Mouse (Mus musculus): ENCODE results near the gene Adam15. TPM values are rescaled to one million over a fixed set of nuclear protein-coding genes. Genes with fewer than 3 reads are reported as not detected.

Adam15 gene
- total RNA-seq, 2 experiments from 2014 or later: 100 to 135 TPM

DNA sequence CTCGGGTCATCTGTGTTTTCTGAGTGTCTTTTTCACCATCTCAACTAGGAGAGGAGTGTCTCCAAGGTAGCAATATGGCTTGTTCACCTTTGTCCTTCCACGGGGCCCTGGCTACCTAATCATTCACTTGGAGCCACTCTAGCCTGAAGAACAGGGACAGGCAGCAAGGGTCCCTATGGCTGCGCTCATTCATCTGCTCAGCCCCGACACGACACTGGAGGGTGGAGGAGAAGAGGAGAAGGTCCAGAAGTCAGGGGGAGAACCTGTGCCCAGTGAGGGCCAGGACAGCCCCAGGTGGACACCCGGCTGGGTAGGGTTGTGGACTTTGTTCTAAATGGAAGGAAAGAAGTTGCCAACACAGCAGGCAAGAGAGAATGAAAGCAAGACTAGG lies 5.7 kb upstream of the Adam15 start:
- no peak for ATAC-seq (ENCODE audit: poor library complexity, severe bottlenecking)

DNA sequence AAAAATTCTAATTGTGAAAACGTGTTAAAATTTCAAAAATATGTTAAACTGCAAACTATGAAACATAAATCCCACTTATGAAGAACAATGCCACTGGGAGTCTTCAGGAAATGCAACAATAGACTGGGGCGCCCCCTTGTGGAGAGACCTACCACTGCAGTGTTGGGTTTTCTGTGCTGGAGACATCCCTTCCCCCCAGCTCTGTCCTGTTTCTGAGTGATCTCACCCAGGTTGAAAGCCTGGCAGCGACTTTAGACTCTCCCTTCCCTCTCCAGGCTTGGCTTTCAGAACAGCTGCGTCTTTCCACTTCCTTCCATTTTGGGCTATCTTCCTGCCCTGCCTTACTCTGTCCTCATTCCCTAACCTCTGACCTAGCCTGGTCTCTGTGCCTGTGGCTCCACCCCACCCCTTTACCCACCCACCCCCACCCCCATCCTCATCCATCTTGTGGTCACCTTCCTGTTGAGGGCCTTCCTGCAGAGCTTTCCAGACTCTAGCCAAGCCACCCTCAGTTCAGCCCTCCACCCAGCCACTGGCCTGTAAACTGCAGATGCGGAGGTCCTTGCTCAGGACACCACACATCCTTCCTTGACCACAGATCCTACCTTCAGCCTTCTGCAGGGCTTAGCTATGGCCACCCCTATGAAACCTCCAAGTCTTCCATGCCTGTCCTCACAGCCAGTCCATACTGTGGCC lies 5.2 kb upstream of the Adam15 start:
- ATAC-seq (ENCODE audit: poor library complexity, severe bottlenecking): peak; percentile 58

DNA sequence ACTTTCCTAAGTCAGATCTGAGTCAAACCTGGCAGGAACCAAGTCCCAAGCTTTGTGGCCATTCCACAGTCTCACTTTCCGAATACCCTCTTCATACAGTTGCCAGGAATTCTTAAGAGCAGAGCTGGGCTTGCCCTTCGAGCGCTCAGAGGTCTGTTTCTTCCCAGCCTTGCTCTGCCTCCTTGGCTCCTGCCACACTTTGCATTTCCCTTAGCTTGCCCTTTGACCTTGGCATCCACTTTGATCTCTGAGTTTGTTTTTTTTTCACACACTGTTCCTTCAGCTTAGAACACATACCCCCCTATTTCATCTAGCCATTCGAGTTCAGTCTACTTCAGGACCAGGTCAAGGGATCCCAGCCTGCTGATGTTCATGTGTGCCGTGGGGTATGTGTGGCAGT lies 1.5 kb upstream of the Adam15 start:
- ATAC-seq (ENCODE audit: poor library complexity, severe bottlenecking): no peak

DNA sequence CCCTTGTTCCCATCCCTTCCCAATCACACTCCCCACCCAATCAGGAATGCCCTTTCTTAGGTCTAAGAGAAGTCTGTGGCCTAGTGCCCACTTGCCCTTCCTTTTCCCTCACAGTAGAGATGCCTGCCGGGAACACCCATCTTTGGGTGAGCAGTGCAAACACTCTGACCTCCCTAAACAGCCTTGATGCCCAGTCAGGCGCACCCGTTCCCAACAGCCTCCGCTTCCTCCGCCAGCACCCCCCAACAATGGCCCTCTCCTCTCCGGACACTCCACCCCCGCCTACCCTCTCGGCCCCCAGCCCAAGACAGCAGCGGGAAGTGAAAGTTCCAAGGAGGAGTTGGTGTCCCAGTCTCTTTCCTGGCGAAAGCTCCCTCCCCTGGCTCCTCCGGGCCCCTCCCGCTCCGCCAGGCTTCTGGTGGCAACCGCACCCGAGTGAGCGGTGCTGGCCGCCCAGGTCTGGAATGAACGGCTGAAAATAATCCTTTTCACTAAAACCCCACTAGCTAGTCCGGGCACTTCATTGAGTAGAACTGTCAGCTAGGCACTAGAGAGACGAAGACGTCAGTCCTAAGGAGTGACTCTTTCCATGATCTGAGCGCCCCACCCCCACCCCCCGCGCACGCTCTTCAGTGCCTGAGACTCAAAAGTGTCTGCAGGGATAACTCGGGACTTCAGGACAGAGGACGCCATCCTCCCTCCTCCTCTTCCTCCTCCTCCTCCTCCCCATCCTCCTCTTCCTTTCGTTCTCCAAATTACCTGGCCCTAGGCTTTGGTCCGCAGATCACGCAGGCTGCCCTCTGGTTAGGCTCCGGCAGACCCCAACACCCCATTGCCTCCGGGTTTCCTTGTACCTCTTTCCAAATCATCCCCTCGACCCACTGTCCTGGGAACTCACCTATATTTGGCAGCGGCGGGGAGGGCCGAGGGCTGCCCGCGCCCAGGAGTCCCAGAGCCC lies 606 bp downstream of the Adam15 start:
- 0 out of 2 replicates have a peak, but pooled peaks have one; percentile 5 for ATAC-seq (ENCODE audit: poor library complexity, severe bottlenecking)

DNA sequence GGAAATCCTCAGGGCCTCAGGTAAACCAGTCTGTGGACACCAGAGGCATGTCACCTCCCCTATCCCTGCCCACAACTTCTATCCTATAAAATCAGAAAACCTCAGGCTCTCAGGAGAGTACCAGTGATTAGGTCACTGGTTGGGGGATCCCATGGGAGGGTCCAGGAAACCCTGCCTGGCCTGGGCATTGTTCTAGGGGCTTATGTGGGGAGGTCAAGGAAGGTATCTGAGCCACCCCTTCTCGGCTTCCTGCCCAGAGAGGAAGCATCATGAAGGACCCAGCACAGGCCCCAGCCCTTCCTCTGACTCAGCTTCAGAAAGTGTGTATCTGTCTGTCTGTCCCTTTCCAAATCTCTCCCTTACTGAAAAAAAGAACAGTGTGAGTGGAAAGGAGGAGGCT lies 1.9 kb downstream of the Adam15 start:
- no peak for ATAC-seq (ENCODE audit: poor library complexity, severe bottlenecking)

DNA sequence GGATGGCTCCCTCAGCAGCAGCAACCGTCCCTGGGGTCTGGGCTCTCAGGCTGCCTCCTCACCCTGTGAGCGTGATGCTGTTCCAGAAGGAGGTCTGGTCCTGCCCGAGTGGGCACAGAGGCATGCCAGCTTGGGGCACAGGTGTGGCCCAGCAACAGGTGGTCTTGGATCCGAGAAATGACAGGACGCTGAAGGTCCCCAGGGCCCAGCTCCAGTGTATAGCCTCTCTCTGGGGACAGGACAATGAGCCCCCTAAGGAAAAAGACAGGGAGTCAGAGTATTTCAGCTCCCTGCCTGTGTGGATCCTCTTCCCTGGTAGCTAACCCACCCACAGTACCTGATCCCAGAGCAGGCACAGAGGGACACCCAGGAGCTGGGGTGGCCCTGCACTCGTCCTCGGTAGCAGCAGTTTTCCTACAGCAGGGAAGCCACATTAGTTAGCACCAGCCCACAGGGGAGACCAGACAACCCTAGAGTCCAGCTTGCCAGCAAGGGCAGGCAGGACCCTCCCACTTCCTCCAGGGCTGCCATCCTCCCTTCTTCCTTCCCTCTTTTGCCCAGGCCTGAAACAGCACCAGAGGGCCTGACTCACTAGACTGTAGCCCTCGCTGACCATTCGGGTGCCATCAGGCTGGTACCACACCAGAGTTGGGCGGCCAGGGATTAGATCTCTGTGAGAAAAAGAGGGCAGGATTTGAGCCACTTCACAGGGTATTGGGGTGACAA lies 2.8 kb downstream of the Adam15 start:
- ATAC-seq (ENCODE audit: poor library complexity, severe bottlenecking): peak; percentile 58

DNA sequence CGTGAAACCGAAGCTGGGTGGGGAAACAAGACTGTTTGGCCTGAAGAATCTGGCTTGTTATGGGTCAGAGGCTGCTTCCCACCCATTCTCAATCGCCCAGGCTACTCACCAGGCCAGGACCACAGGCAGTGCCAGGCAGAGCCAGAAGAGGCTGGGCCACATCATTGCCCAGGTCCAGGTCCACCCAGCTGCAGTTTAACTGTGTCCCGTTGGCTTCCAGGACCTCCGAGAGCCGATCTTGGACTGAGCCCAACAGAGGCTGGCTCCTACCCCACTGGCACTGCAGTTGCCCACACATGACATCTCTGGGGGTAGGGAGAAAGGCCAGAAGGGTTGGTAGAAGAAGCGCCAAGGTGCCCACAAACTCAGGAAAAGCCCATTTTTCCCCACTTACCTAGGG lies 6.5 kb downstream of the Adam15 start:
- no peak for ATAC-seq (ENCODE audit: poor library complexity, severe bottlenecking)

DNA sequence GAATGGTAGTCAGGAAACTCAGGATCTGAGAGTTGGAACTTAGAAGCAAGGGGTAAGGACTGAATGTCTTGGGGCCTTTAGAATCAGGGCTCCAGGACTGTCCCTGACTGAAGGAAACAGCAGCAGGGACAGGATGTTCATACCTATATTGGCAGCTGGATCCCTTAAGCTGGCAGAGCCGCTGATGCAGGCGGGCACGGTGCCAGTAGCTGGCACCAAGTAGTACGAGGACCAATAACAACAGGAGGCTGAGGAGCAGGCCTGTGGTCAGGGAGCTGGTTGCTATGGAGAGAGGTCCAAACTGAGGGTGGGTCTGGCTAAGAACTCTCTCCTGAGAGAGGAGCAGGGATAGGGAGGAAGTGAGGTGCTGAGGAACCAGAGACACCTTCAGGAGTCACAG lies 8.0 kb downstream of the Adam15 start:
- no peak for ATAC-seq (ENCODE audit: poor library complexity, severe bottlenecking)

DNA sequence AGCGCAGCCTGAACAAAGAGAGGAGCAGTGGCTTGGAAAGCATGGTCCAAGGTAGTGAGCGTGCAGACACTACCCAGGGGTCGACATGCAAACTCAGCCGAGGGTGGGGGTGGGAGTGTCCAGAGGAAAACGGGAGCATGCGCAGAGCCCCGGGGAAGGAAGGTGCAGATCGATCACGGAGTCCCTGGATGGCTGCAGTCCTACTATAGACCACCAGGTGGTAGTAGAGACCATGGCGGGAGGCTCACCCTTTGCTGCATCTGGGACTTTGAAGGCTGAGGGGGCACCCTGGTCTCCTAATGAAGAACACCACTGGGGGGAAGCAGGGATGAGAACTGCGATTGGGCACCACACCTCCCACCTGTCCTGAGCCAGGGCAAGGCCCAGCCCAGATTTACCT lies 9.3 kb downstream of the Adam15 start:
- ATAC-seq (ENCODE audit: poor library complexity, severe bottlenecking): peak; percentile 87

DNA sequence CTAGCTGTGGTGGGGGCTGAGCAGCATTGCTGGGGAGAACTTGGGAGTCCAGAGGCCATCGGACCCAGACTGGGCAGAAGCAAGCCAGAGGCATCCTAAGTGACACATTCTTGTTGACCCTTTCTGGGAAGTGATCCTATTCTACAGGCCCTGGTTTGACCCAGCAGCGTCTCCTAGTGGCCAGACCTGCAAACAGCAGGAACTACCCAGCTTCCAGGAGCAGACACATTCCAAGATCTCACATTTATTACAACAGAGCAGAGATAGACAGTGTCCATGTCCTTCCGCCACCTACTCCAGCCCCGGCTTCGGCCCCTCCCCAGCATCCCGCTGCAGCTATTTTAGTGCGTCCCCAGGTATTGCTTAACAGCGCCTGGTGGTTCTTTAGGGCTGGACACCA lies 10.4 kb downstream of the Adam15 start:
- ATAC-seq (ENCODE audit: poor library complexity, severe bottlenecking): peak; percentile 52

DNA sequence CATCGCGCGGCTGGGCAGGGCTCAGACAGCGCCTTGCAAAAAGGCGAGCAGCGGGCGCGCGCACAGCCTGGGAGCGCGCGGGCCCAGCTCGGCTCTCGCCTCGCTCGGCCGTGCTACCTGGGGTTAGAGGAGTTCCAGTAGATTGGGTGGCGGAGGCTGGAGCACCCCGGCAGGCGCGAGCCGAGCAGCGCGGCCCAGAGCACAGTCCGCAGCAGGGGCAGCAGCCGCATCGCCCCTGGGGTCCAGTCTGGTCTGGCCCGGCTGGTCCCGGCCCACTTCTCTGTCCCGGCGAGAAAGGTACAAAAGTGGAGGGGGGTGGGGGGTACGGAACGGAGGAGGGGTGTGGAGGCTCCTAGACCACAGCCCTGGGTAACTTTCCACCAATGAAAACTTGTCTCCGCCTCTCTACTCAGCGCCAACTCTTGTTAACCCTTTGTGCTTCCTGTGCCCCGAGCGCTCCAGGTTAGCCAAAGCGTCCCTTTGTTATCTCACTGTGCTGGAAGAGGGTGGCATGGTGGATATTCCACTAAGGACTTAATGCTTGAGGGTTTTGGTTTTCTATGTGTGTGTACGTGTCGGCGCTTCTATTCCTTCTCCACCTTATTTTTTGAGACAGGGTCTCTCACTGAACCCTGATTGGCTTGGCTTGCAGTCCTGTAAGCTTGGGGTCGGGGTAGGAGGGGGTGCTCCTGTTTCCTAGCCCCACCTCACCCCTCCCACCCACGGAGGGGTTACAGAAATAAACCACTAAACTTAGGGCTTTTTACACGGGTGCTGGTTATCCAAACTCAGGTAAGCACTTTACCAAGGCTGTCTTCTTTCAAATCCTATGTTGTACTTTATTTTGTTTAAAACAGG lies 11.8 kb downstream of the Adam15 start, which contains the start of gene Efna4:
TSS of gene Efna4 (minus strand) at position 308 of the 858 bp plus-strand sequence.
- ATAC-seq (ENCODE audit: poor library complexity, severe bottlenecking): no peak

DNA sequence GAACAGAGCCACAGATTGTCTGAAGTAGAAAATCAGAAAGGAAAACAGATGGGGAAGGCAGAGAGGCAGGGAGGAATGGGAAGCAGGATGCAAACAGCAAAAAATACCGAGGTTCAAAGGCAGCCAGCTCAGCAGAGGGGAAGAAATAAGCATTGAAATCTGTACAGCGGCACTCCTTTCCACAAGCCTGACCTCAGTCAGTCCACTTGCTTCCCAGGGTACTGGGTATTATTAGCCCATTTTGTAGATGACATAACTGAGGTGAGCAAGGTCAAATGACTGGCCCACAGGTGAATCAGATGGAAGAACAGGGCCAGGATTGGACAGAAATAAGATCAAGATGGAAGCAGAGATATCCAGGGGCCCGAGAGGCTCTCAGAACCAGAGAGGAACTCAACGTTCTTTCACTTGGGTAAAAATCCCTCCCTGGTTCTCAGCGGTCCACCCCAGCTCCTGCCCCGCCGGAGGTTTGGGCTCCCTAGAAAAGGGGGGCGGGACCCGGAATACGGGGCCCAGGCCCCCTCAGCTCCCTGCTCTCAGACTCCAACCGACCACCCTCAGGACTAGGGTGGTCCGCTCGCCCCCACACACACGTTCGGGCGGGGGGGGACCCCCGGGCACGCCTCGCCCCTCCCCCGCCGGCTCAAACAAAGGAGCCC lies 12.6 kb downstream of the Adam15 start:
- ATAC-seq (ENCODE audit: poor library complexity, severe bottlenecking): no peak

DNA sequence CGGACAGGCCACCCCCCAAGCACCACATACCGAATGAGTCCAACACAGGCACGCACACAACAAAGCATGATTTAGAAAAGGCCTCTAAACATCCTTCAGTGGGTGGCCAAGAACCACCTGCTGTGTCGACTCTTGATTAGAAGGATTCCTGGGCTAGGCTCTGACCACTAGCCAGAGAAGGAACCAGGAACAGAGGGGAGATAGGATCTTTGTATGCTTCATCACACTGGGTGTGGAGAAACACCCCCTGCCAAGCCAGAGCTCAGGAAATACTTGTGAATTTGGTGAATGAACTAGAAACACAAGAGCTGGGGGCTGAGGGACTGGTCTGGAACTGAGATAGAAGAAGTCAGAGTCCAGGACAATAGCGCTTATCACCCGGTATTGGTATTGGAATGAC lies 13.3 kb downstream of the Adam15 start:
- ATAC-seq (ENCODE audit: poor library complexity, severe bottlenecking): no peak

DNA sequence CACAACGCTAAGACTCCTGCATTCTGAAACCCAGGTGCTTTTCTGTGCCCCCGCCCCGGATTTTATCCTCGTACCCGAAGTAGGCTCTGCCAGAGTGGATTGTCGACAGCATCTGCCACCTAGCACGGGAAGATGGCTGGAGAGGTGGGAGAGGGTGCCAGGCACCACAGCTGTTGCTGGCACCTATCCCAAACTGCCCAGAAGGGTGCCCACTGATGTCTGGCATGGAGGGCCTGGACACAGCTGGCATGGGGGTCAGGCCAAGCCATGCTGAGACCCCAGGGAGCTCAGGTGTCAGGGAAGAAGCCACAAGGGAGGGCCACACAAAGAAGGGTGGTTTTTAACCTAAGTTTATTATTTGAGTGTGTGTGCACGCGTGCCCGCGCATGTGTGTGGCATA lies 16.7 kb downstream of the Adam15 start:
- no peak for ATAC-seq (ENCODE audit: poor library complexity, severe bottlenecking)

DNA sequence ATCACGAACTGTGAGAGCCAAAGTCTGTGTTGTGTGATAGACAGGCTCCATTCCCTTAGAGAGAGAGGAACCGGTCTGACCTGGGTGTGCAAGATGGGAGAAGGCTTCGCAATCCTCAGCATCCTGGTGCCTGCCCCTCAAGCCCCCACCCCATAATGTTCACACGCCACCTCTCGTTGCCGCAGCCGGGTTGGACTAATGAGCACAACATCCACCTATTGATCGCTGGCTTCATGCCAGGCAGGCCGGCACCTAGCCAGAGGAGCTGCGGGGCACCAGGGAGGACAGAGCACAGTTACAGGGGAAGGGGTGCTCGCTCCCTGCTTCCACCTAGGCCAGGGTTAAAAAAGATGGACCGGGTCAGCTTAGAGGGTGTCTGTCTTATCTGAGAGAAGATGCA lies 17.3 kb downstream of the Adam15 start:
- ATAC-seq (ENCODE audit: poor library complexity, severe bottlenecking): no peak

DNA sequence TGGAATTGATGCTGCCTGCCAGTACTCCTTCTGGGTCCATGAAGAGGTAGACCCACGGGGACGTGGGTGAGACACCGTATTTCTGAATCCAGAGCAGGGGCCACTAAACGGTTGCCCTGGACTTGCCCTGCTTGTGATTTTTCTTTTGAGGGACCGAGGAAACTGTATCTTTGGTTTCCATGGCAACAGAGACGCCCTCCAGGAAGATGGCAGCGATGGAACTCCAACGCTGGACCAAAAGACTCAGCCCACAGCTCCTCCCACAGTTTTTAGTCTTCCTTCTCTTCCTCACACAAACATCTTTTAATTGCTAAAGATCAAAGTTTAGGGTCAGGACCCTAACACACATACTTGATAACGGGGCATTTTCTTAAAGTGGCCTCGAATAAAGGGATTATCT lies 17.8 kb downstream of the Adam15 start:
- no peak for ATAC-seq (ENCODE audit: poor library complexity, severe bottlenecking)

DNA sequence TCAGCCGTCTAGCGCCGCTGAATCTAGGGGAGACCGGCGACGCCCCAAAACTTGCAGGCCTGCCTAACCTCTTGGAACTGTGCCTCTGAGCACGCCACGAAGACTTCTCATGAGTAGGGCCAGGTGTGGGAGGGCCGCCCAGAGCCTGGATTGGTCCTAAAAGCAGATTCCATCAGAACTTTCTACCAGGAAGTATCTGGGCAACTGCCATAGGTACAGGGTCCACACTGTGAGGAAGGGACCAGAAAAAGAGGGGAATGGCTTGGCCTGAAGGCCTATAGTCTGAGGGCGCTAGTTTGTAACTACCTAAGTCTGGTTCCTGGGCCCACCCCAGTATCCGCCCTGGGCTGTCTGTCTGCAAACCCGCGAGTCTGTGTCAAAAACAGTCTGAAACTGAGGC lies 18.2 kb downstream of the Adam15 start:
- no peak for ATAC-seq (ENCODE audit: poor library complexity, severe bottlenecking)

DNA sequence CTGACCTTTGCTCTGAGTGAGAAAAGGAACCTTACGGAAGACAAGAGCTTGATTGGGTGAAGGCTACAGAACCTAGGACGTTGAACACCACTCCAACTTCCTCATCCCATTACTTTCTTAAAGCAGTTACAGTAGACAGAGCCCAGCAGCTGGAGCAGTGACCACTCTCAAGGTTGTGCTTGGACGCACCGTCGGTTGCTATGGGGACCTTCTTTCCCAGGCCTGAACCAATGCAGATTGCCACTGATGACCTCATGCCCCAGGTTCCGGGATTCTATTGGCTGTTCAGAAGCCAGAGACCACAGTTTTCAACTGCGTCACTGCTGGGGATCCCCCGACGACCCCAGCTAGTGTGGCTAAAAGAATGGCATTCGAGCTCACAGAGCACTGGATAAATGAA lies 18.8 kb downstream of the Adam15 start:
- ATAC-seq (ENCODE audit: poor library complexity, severe bottlenecking): no peak

DNA sequence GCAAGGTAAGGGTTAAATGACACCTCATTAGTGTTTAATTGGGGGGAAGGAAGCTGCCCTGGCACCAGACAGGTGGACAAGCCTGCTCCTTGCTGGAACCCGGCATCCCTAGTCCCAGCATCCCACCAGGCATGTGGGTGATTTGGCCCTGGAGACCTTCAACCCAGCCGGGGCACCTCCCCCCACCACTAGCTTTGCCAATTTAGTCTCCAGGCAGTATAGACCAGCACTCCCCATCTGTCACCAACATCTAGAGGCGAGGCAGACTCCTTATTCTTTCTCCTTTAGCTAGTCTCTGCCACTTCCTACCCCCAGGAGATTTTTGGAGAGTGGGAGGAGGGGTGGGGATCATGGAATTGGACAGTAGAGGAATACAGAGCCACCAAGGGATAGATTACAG lies 19.4 kb downstream of the Adam15 start:
- no peak for ATAC-seq (ENCODE audit: poor library complexity, severe bottlenecking)

DNA sequence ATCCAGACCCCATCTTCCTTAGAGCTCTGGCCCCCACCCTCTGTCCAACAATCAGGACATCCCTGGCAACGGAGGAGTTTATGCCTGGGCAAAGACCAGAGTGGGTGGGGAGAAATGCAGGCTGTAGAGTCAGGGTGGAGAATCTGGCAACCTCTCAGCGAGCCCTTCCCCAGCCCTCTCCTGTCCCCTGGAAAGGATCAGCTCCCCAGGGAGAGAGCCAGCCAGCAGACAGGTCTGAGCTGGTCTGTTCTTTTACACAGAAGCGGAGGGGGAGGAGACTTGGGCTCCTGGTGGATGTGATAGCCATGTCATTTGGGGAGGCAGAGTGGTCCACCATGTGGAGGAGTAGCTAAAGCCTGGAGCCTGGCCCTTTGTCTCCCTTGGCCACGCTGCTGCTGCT lies 21.2 kb downstream of the Adam15 start:
- ATAC-seq (ENCODE audit: poor library complexity, severe bottlenecking): no peak
